Mouse (Mus musculus): ENCODE measurements around the gene Sema6d. TPM values are rescaled to one million over a fixed set of nuclear protein-coding genes. Genes with fewer than 3 reads are reported as not detected.

Gene Sema6d
- polyA plus RNA-seq (2012; rRNA removed) = 59.1 and 59.6 TPM in 2 replicates

- TF ChIP-seq CTCF (IDR thresholded peaks at IDR 0.05; ENCODE audit: borderline replicate concordance, insufficient read depth, low read depth, low read length) (no peak), POLR2A (IDR thresholded peaks at IDR 0.05; ENCODE audit: borderline replicate concordance, insufficient read depth, low read length) (no peak)
- H3K4me3 ChIP-seq (replicated peaks; ENCODE audit: insufficient read depth, low read depth, low read length) = peak within 1 kb of the TSS; percentile 57
- DNase-seq = peak in 1 of 2 experiments; percentile 27
- H3K4me1 ChIP-seq (ENCODE audit: control insufficient read depth, insufficient read depth, low read length) = no peaks in the 10 kb centered on the region
- WGBS = 2% methylated on average over 29 of the region's 29 CpGs
- H3K27ac ChIP-seq (ENCODE audit: insufficient read depth, low read length) = no peak within 1 kb of the TSS
- no peaks in the 10 kb centered on the region for H3K27me3 ChIP-seq (ENCODE audit: control insufficient read depth, insufficient read depth, low read length)
Observed at GRCm38 (mm10) chr2:124089813-124090230, at the start of gene Sema6d. Gene Sema6d, plus strand, starts transcription at chr2:124089969.

GRCm38 (mm10) chr2:124059910-124060309 lies 29.9 kb upstream of the Sema6d start:
- no peak overlapping the region for H3K27ac ChIP-seq (ENCODE audit: insufficient read depth, low read length)
- no peaks in the 10 kb centered on the region for H3K27me3 ChIP-seq (ENCODE audit: control insufficient read depth, insufficient read depth, low read length)
- no peaks in the 10 kb centered on the region for H3K4me1 ChIP-seq (ENCODE audit: control insufficient read depth, insufficient read depth, low read length)
- TF ChIP-seq POLR2A (IDR thresholded peaks at IDR 0.05; ENCODE audit: borderline replicate concordance, insufficient read depth, low read length) = no peak
- no peak for TF ChIP-seq CTCF (IDR thresholded peaks at IDR 0.05; ENCODE audit: borderline replicate concordance, insufficient read depth, low read depth, low read length)
- 47% methylated on average over 3 of the region's 3 CpGs for WGBS
- H3K4me3 ChIP-seq (replicated peaks; ENCODE audit: insufficient read depth, low read depth, low read length) = no peak overlapping the region
- no peak for DNase-seq

GRCm38 (mm10) chr2:124068380-124068779 lies 21.4 kb upstream of the Sema6d start:
- H3K4me3 ChIP-seq (replicated peaks; ENCODE audit: insufficient read depth, low read depth, low read length) = no peak overlapping the region
- TF ChIP-seq POLR2A (IDR thresholded peaks at IDR 0.05; ENCODE audit: borderline replicate concordance, insufficient read depth, low read length) (no peak), CTCF (IDR thresholded peaks at IDR 0.05; ENCODE audit: borderline replicate concordance, insufficient read depth, low read depth, low read length) (no peak)
- no peak for DNase-seq

GRCm38 (mm10) chr2:124070664-124071063 lies 19.1 kb upstream of the Sema6d start:
- DNase-seq = no peak
- no peak overlapping the region for H3K27ac ChIP-seq (ENCODE audit: insufficient read depth, low read length)
- 63% methylated on average over 2 of the region's 2 CpGs for WGBS
- H3K4me1 ChIP-seq (ENCODE audit: control insufficient read depth, insufficient read depth, low read length) = no peaks in the 10 kb centered on the region
- H3K27me3 ChIP-seq (ENCODE audit: control insufficient read depth, insufficient read depth, low read length) = no peaks in the 10 kb centered on the region
- TF ChIP-seq POLR2A (IDR thresholded peaks at IDR 0.05; ENCODE audit: borderline replicate concordance, insufficient read depth, low read length) (no peak), CTCF (IDR thresholded peaks at IDR 0.05; ENCODE audit: borderline replicate concordance, insufficient read depth, low read depth, low read length) (no peak)
- no peak overlapping the region for H3K4me3 ChIP-seq (replicated peaks; ENCODE audit: insufficient read depth, low read depth, low read length)

More at GRCm38 (mm10) chr2:124068380-124068779, 21.4 kb upstream of the Sema6d start:
- Histone ChIP-seq H3K27me3 (ENCODE audit: control insufficient read depth, insufficient read depth, low read length) (no peaks in the 10 kb centered on the region), H3K27ac (ENCODE audit: insufficient read depth, low read length) (no peak overlapping the region), H3K4me1 (ENCODE audit: control insufficient read depth, insufficient read depth, low read length) (no peaks in the 10 kb centered on the region)
- WGBS = 90% methylated on average over 4 of the region's 4 CpGs

- no peak overlapping the region for H3K4me3 ChIP-seq (replicated peaks; ENCODE audit: insufficient read depth, low read depth, low read length)
- WGBS = 8% methylated on average over 2 of the region's 2 CpGs
- no peak overlapping the region for H3K27ac ChIP-seq (ENCODE audit: insufficient read depth, low read length)
- H3K4me1 ChIP-seq (ENCODE audit: control insufficient read depth, insufficient read depth, low read length) = no peaks in the 10 kb centered on the region
- no peaks in the 10 kb centered on the region for H3K27me3 ChIP-seq (ENCODE audit: control insufficient read depth, insufficient read depth, low read length)
- TF ChIP-seq CTCF (IDR thresholded peaks at IDR 0.05; ENCODE audit: borderline replicate concordance, insufficient read depth, low read depth, low read length) (no peak), POLR2A (IDR thresholded peaks at IDR 0.05; ENCODE audit: borderline replicate concordance, insufficient read depth, low read length) (no peak)
- no peak for DNase-seq
Observed at GRCm38 (mm10) chr2:124071380-124071779, 18.4 kb upstream of the Sema6d start.

GRCm38 (mm10) chr2:124090231-124091141 lies 717 bp downstream of the Sema6d start:
- H3K4me3 ChIP-seq (replicated peaks; ENCODE audit: insufficient read depth, low read depth, low read length) = peak overlapping the region; percentile 57
- H3K27me3 ChIP-seq (ENCODE audit: control insufficient read depth, insufficient read depth, low read length) = no peaks in the 10 kb centered on the region
- peak in 1 of 2 experiments; percentile 27 for DNase-seq
- no peak overlapping the region for H3K27ac ChIP-seq (ENCODE audit: insufficient read depth, low read length)
- TF ChIP-seq POLR2A (IDR thresholded peaks at IDR 0.05; ENCODE audit: borderline replicate concordance, insufficient read depth, low read length) (no peak), CTCF (IDR thresholded peaks at IDR 0.05; ENCODE audit: borderline replicate concordance, insufficient read depth, low read depth, low read length) (no peak)
- WGBS = 1% methylated on average over 49 of the region's 49 CpGs
- H3K4me1 ChIP-seq (ENCODE audit: control insufficient read depth, insufficient read depth, low read length) = no peaks in the 10 kb centered on the region

- no peaks in the 10 kb centered on the region for H3K4me1 ChIP-seq (ENCODE audit: control insufficient read depth, insufficient read depth, low read length)
- H3K27me3 ChIP-seq (ENCODE audit: control insufficient read depth, insufficient read depth, low read length) = no peaks in the 10 kb centered on the region
- no peak overlapping the region for H3K27ac ChIP-seq (ENCODE audit: insufficient read depth, low read length)
- TF ChIP-seq POLR2A (IDR thresholded peaks at IDR 0.05; ENCODE audit: borderline replicate concordance, insufficient read depth, low read length) (no peak), CTCF (IDR thresholded peaks at IDR 0.05; ENCODE audit: borderline replicate concordance, insufficient read depth, low read depth, low read length) (peak; percentile 30; the same call in 1 of the 2 replicates)
- 42% methylated on average over 1 of the region's 1 CpGs for WGBS
- DNase-seq = no peak
- H3K4me3 ChIP-seq (replicated peaks; ENCODE audit: insufficient read depth, low read depth, low read length) = no peak overlapping the region
Observed at GRCm38 (mm10) chr2:124099697-124100096, 9.9 kb downstream of the Sema6d start.
